Mouse (Mus musculus): ENCODE results near the gene Irf6.

The Irf6 gene

GRCm38 (mm10) chr1:193157111-193157492 lies 4.2 kb downstream of the Irf6 start:
- DNase-seq, result no peak

GRCm38 (mm10) chr1:193159163-193159562 lies 6.3 kb downstream of the Irf6 start:
- DNase-seq, result peak; percentile 32

GRCm38 (mm10) chr1:193159613-193160012 lies 6.7 kb downstream of the Irf6 start:
- DNase-seq, result no peak

- DNase-seq, result peak; percentile 78
Measured at GRCm38 (mm10) chr1:193160317-193161032, 7.6 kb downstream of the Irf6 start.

GRCm38 (mm10) chr1:193167746-193168145 lies 14.8 kb downstream of the Irf6 start, which contains the start of gene A130010J15Rik:
A130010J15Rik (plus strand) TSS chr1:193168046.
- no peak for DNase-seq

- DNase-seq, result no peak
Measured at GRCm38 (mm10) chr1:193169228-193169627, 16.3 kb downstream of the Irf6 start.

- peak; percentile 45 for DNase-seq
Measured at GRCm38 (mm10) chr1:193169856-193170255, 16.9 kb downstream of the Irf6 start.

- peak; percentile 98 for DNase-seq
Measured at GRCm38 (mm10) chr1:193172991-193173809, 20.3 kb downstream of the Irf6 start.

GRCm38 (mm10) chr1:193173810-193174129 lies 20.9 kb downstream of the Irf6 start:
- DNase-seq, result no peak

GRCm38 (mm10) chr1:193174143-193174733 lies 21.3 kb downstream of the Irf6 start:
- no peak for DNase-seq

- DNase-seq, result no peak
Measured at GRCm38 (mm10) chr1:193181104-193181503, 28.2 kb downstream of the Irf6 start.

GRCm38 (mm10) chr1:193188257-193188656 lies 35.3 kb downstream of the Irf6 start:
- DNase-seq, result no peak

- DNase-seq, result peak; percentile 74
Measured at GRCm38 (mm10) chr1:193189151-193189621, 36.3 kb downstream of the Irf6 start.

- no peak for DNase-seq
Measured at GRCm38 (mm10) chr1:193189771-193190170, 36.9 kb downstream of the Irf6 start.

- no peak for DNase-seq
Measured at GRCm38 (mm10) chr1:193191675-193192283, 38.9 kb downstream of the Irf6 start.

GRCm38 (mm10) chr1:193194416-193195140 lies 41.7 kb downstream of the Irf6 start:
- DNase-seq, result no peak

- no peak for DNase-seq
Measured at GRCm38 (mm10) chr1:193195169-193195810, 42.4 kb downstream of the Irf6 start.

- DNase-seq, result no peak
Measured at GRCm38 (mm10) chr1:193197494-193198205, 44.7 kb downstream of the Irf6 start.

GRCm38 (mm10) chr1:193198312-193198711 lies 45.4 kb downstream of the Irf6 start:
- no peak for DNase-seq

- DNase-seq, result no peak
Measured at GRCm38 (mm10) chr1:193200640-193201382, 47.9 kb downstream of the Irf6 start.

- DNase-seq, result peak; percentile 44
Measured at GRCm38 (mm10) chr1:193201383-193201778, 48.5 kb downstream of the Irf6 start, which contains the start of gene Traf3ip3. Traf3ip3 (minus strand) TSS chr1:193201703.
